Mouse (Mus musculus) heart, embryonic 15.5 days (tissue): Measurements from ENCODE around the gene Abcd4. TPM values are rescaled to one million over a fixed set of nuclear protein-coding genes. Genes with fewer than 3 reads are reported as not detected.
A peak's percentile ranks its signal among the peaks of the same experiment; 100 is the strongest.

Experiments used
- ATAC-seq: fragments of 200-750 bp; cut with Nextera tagmentation; replicated peaks from 2 replicates; pipeline ENCODE4 v1.8.0; 2017; ENCODE audit warnings: low read depth, moderate TSS enrichment; ENCODE audit not compliant: insufficient number of reproducible peaks, insufficient read depth, low FRiP score
- H3K27ac ChIP-seq: fragments of 300-500 bp; sonication (generic); 2 replicates; pipeline ENCODE4 v1.5.1; 2015; ENCODE audit warnings: mild to moderate bottlenecking, inconsistent platforms
- H3K27me3 ChIP-seq: fragments of 300-500 bp; sonication (generic); 2 replicates; pipeline ENCODE4 v1.6.1; 2015; ENCODE audit warnings: inconsistent platforms
- H3K36me3 ChIP-seq: fragments of 300-500 bp; sonication (generic); 2 replicates; pipeline ENCODE4 v1.6.1; 2015; ENCODE audit warnings: mild to moderate bottlenecking, inconsistent platforms
- H3K4me1 ChIP-seq: fragments of 300-500 bp; sonication (generic); replicated peaks from 2 replicates; pipeline ENCODE4 v1.6.1; 2015; ENCODE audit warnings: inconsistent platforms
- H3K4me2 ChIP-seq: fragments of 300-500 bp; sonication (generic); 2 replicates; pipeline ENCODE4 v1.6.1; 2015; ENCODE audit warnings: inconsistent platforms, mild to moderate bottlenecking, moderate library complexity
- H3K4me3 ChIP-seq: fragments of 300-500 bp; sonication (generic); 2 replicates; pipeline ENCODE4 v1.5.1; 2015; ENCODE audit warnings: mild to moderate bottlenecking, inconsistent platforms
- H3K9ac ChIP-seq: fragments of 300-500 bp; sonication (generic); 2 replicates; pipeline ENCODE4 v1.6.1; 2015; ENCODE audit warnings: mild to moderate bottlenecking, inconsistent platforms
- H3K9me3 ChIP-seq: fragments of 300-500 bp; sonication (generic); replicated peaks from 2 replicates; pipeline ENCODE4 v1.6.1; 2016; ENCODE audit warnings: inconsistent platforms
- WGBS: fragments of 180-500 bp; shearing (Covaris S2); methylation state at CpG from one replicate; pipeline ENCODE4 v1.1.7; 2015; ENCODE audit warnings: mixed read lengths; 5-methylcytosine and 5-hydroxymethylcytosine counted together
- polyA plus RNA-seq: library from polyadenylated mRNA; unstranded; fragments of >200 nt; fragmentation: Nextera tagmentation; extraction: Ambion mirVana; gene quantifications from 2 replicates; pipeline ENCODE4 v1.2.1, GENCODE M21; 2015

Abcd4 gene
- polyA plus RNA-seq, 1 experiment from 2014 or later = 9.3 TPM

DNA sequence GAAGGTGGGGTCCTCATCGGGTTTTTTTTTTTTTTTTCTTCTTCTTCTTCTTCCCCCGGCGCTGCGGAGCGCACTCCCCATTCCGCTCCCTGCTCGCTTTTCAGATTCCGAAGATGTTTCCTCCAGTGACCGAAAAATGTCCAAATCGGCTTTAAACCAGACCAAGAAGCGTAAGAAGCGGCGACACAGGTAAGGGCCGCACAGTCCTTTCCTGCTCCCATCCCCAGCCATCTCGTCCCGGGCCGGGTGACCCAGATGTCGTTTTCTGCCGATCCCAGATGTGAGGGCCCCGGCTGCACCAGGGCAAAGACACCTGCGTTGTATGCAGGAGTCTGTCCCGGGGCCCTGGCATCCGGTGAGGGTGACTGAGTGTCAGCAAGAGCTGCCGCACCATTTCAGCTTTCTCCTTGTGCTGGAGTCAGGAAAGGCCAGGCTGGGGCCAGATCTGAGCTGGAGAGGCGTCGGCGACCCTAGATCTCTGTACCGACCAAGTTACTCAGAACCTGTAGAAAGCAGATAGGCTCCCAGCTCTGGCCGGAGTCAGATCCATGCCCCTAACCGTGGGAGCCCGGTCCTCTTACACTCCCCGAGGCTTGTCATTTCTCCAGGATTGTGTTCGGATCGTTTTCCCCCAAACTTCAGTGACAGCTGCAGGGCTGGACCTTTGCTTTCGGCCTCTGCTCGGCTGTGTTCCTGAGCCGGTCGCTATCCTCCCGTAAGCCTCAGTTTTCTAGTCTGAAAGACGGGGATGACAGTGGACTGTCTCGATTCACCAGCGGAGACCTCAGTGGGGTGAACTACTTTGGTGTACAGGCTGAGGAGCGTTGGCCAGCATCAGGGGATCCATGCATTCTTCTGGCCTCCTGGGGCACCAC lies 45.5 kb downstream of the Abcd4 start:
- peaks cover 28% of the 10 kb centered on the region for H3K4me1 ChIP-seq
- H3K9ac ChIP-seq = no peak overlapping the region
- H3K27me3 ChIP-seq = peaks cover 94% of the 10 kb centered on the region
- 2% methylated on average over 43 of the region's 43 CpGs for WGBS
- H3K27ac ChIP-seq = no peak overlapping the region
- peak overlapping the region; percentile 9 for H3K4me3 ChIP-seq
- H3K9me3 ChIP-seq = no peaks in the 10 kb centered on the region
- H3K4me2 ChIP-seq = 0 out of 2 replicates have a peak overlapping the region, but pooled peaks have one; percentile 5
- ATAC-seq = 0 out of 2 replicates have a peak, but pooled peaks have one; percentile 22
- no peaks in the 10 kb centered on the region for H3K36me3 ChIP-seq

DNA sequence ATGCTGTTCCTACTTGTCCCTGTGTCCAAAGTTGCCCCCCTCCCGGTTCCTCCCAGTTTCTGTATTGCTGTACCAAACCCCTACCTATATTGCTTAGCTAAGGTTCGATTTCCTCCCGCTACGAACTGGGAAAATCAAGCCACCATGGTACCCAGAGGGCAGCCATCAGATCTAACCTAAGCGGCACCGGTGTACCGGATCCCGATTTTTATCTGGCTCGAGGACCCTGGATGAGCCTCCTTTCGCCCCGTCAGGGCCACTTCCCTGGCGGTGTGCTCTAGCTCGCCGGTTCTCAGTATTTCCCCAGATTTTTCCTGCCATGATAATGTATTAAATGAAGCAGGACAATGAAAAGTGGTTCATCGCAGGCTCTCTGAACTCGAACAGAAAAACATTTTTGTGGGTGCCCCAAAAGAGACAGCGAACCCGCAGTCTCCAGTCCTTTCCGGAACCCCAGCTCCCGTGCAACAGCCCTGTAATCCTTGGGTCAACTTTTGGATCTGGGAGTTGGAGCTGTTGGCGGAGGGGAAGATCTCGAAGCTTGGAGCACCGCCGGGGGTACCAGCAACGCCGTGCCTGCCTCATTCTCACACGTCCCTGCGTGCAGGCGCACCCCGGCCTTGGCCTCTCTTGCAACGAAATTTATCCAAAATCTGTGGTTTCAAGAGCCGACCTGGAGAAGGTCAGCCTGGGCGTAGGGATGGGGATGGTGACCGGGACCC lies 46.4 kb downstream of the Abcd4 start:
- Histone ChIP-seq H3K9ac (no peak overlapping the region), H3K27ac (no peak overlapping the region), H3K4me2 (peak overlapping the region; percentile 46; the same call in 1 of the 2 replicates), H3K36me3 (no peaks in the 10 kb centered on the region), H3K27me3 (peaks cover 87% of the 10 kb centered on the region), H3K4me3 (peak overlapping the region; percentile 9; the same call in 1 of the 2 replicates), H3K9me3 (no peaks in the 10 kb centered on the region), H3K4me1 (peaks cover 28% of the 10 kb centered on the region)
- 3% methylated on average over 34 of the region's 34 CpGs for WGBS
- no peak for ATAC-seq

DNA sequence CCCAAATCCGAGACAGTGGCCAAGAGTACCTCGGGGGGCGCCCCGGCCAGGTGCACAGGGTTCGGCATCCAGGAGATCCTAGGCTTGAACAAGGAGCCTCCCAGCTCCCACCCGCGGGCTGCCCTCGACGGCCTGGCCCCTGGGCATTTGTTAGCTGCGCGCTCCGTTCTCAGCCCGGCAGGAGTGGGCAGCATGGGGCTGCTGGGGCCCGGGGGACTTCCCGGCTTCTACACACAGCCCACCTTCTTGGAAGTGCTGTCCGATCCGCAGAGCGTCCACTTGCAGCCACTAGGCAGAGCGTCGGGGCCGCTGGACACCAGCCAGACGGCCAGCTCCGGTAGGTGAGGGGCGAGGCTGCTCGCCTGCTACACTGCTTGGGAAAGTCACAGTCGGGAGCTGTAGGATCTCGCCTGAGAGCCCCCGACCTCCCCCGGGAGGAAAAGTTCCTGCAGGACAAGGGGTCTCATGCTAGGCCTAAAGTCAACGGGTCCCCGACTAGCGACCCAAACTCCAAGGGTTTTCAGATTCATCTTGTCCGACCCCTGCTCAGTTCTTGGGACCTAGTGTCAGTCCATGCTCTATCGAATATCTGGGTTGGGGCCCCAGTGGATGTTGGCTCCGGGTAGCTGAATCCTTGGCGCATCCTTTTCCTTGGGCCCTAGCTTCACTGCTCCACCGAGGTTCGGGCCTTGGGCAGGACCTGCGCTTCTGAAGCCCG lies 47.1 kb downstream of the Abcd4 start:
- WGBS = 3% methylated on average over 40 of the region's 40 CpGs

DNA sequence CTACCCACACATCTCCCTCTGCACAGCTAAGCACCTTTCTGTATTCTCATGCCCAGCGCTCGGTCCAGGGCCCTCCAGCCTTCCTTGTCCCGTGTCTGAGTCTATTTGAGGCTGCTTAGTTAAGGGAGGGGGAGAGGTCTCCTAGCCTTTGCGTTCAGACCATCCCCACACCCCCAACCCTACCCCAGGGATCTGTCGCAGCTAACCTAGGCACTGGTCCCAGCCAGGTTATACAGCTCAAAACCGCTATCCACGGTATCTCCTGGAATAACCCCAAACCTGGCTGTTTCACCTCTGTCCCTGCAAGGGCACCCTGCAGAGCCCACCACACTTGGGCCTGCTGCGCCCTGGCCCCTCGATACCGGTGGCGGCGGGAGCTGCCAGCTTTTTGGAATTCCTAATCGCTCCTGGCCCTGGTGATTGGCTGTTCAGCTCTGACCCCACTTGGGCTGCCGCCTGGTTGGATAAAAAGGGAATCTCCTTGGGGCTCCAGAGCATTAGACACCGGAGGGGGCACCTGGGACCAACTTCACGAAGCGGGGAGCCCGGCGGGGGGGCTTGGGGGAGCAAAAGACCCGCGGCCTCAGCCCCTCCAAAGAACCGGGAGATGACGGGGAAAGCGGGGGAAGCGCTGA lies 47.8 kb downstream of the Abcd4 start, which contains the start of gene Vsx2:
Vsx2 (plus strand) TSS at position 427 of the 635 bp plus-strand sequence.
- Histone ChIP-seq H3K9ac (no peak within 1 kb of the TSS), H3K4me1 (peaks cover 28% of the 10 kb centered on the region), H3K27ac (no peak within 1 kb of the TSS), H3K4me2 (peak within 1 kb of the TSS; percentile 46), H3K4me3 (peak within 1 kb of the TSS; percentile 33), H3K27me3 (peaks cover 74% of the 10 kb centered on the region), H3K9me3 (no peaks in the 10 kb centered on the region), H3K36me3 (no peaks in the 10 kb centered on the region)
- 3% methylated on average over 25 of the region's 25 CpGs for WGBS
- no peak; the same call in 1 of the 2 replicates for ATAC-seq

More for the DNA sequence above, 47.1 kb downstream of the Abcd4 start:
- H3K9me3 ChIP-seq = no peaks in the 10 kb centered on the region
- ATAC-seq = no peak
- no peak overlapping the region for H3K27ac ChIP-seq
- no peak overlapping the region for H3K9ac ChIP-seq
- peaks cover 81% of the 10 kb centered on the region for H3K27me3 ChIP-seq
- peaks cover 28% of the 10 kb centered on the region for H3K4me1 ChIP-seq
- H3K4me2 ChIP-seq = peak overlapping the region; percentile 46
- peak overlapping the region; percentile 33 for H3K4me3 ChIP-seq
- no peaks in the 10 kb centered on the region for H3K36me3 ChIP-seq

DNA sequence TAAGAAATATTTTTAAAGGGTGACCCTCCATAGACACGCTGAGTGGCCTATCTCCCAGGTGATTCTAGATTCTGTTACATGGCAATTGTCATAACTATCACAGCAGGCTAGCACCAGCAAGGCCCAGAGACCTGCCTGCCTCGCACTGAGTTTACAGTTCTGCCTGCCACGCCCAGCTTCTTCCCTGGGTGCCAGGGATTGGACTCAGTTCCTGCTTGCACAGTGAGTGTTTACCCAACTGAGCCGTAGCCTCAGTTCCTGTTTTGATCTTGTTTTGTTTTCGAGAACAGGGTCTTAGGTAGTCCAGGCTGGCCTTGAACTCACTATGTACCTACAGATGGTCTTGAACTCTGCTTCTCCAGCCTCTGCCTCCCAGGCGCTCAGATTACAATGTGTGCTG lies 49.6 kb downstream of the Abcd4 start:
- Histone ChIP-seq H3K27me3 (peaks cover 63% of the 10 kb centered on the region), H3K9ac (no peak overlapping the region), H3K4me1 (peaks cover 28% of the 10 kb centered on the region), H3K27ac (no peak overlapping the region), H3K4me2 (no peak overlapping the region), H3K4me3 (no peak overlapping the region), H3K9me3 (no peaks in the 10 kb centered on the region), H3K36me3 (no peaks in the 10 kb centered on the region)
- no peak for ATAC-seq
- WGBS = 70% methylated on average over 6 of the region's 6 CpGs

DNA sequence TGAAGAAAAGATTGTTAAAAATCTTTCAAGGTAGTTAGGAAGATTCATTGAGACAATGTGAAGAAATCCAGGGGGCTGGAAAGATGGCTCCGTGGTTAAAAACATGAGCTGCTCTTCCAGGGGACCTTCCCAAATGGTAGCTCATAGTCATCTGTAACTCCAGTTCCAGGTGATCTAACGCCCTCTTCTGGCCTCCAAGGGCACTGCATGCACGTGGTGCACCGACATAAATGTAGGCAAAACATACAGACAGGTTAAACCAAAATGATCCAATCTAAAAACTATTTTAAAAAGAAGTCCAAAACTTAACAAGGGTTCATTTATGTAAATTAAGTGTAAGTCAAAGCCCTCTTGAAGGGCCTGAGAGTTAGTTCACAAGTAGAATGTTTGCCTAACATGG lies 54.7 kb downstream of the Abcd4 start:
- Histone ChIP-seq H3K4me2 (no peak overlapping the region), H3K36me3 (no peaks in the 10 kb centered on the region), H3K4me3 (no peak overlapping the region), H3K27me3 (peaks cover 13% of the 10 kb centered on the region), H3K4me1 (no peaks in the 10 kb centered on the region), H3K9ac (no peak overlapping the region), H3K27ac (no peak overlapping the region), H3K9me3 (no peaks in the 10 kb centered on the region)
- ATAC-seq = no peak
- WGBS = 50% methylated on average over 4 of the region's 4 CpGs

DNA sequence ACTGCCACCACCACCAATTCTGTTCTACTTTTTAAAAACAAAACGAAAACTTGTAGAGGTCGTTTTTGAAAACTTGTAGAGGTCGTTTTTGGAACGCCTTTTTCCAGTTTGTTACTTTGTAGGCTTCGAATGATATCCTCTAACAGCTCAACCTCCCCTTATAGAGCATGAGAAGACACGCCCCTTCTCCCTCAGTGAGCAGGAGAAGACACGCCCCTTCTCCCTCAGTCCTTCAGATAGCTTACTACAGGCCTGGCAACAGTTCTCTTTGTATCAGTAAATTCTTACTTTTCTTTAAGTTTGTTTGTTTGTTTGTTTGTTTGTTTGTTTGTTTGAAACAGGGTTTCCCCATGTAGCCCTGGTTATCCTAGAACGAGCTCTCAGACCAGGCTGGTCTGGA lies 62.0 kb downstream of the Abcd4 start:
- ATAC-seq = no peak
- 52% methylated on average over 8 of the region's 8 CpGs for WGBS

More for the DNA sequence above, 62.0 kb downstream of the Abcd4 start:
- Histone ChIP-seq H3K9me3 (no peaks in the 10 kb centered on the region), H3K9ac (no peak overlapping the region), H3K4me2 (no peak overlapping the region), H3K4me3 (no peak overlapping the region), H3K27ac (no peak overlapping the region), H3K36me3 (no peaks in the 10 kb centered on the region), H3K4me1 (no peaks in the 10 kb centered on the region), H3K27me3 (no peaks in the 10 kb centered on the region)

Other genes starting within 250 kb of the Abcd4 start
- 30.3 and 32.2 TPM in 2 replicates for gene Entpd5, start 208.4 kb downstream of the Abcd4 start, polyA plus RNA-seq
- 1.1 and 1.5 TPM in 2 replicates for gene Bbof1, start 208.3 kb downstream of the Abcd4 start, polyA plus RNA-seq
- gene Rnf113a2, start 200.2 kb downstream of the Abcd4 start, polyA plus RNA-seq = 19.7 and 22.2 TPM in 2 replicates
- 55.5 and 58.9 TPM in 2 replicates for gene Aldh6a1, start 166.4 kb downstream of the Abcd4 start, polyA plus RNA-seq
- 13.3 and 15.1 TPM in 2 replicates for gene Lin52, start 166.0 kb downstream of the Abcd4 start, polyA plus RNA-seq
- not detected in 2 replicates for gene Vsx2, start 47.7 kb downstream of the Abcd4 start, polyA plus RNA-seq
- 0.33 TPM in 1 of 2 replicates, not detected in the other for gene Vrtn, start 23.6 kb upstream of the Abcd4 start, polyA plus RNA-seq
- gene Syndig1l, start 81.4 kb upstream of the Abcd4 start, polyA plus RNA-seq = 0.13 TPM in 1 of 2 replicates, not detected in the other
- 49.8 and 60.4 TPM in 2 replicates for gene Npc2, start 155.7 kb upstream of the Abcd4 start, polyA plus RNA-seq
- gene Isca2, start 155.8 kb upstream of the Abcd4 start, polyA plus RNA-seq = 135 and 138 TPM in 2 replicates